Comparison of ENCODE assay signal across 8 mouse cellular contexts in the genomic region with DNA sequence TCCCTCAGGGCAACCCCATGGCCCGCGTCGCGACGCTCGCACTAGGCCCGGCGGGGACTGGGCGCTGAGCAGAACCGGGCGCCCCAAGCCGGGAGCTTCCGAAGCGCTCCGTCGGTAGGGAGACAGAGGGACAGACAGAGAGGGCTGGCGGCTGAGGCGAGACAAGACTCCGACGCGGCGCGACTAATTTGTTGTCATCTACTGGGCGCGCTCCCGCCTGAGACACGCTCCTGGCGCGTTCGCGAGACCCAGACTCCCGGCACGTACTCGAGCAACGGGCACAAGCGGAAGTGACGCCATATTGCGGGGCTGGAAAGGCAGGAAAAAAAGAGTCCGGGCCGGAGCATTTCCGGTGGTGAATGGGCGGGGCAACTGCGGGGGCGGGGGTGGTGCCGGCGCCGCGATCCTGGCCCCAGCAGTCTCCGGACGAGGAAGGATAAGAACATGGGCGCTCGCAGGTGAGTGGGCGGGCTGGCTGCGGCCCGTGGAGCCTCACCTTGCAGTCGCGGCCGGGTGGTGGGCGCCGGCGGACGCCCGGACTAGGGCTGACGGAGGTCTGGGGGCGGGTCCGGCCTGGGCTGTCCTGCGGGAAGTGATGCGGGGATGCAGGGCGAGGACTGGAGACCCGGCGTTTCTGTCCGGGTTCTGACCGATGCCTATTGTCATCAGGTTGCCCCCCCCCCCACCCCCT. TPM values are rescaled to one million over a fixed set of nuclear protein-coding genes. Genes with fewer than 3 reads are reported as not detected.
DNase-seq lines count a peak whose midpoint lies in the region; ATAC-seq and TF ChIP-seq lines count a peak whose summit lies in the region.

A gene (minus strand): TSS at position 211 of the 691 bp plus-strand sequence.

- peak within 1 kb of the TSS; percentile 95 for H3K9ac ChIP-seq in embryonic facial prominence, embryonic 13.5 days
- peak within 1 kb of the TSS; percentile 92 for H3K9ac ChIP-seq in limb, embryonic 12.5 days (replicated peaks)
- H3K9ac ChIP-seq in midbrain, embryonic 15.5 days = peak within 1 kb of the TSS; percentile 77

- DNase-seq in 3134 (ENCODE audit: extremely low read depth, insufficient read length, low spot score) = peak; percentile 90
- peak; percentile 97 to 98 for DNase-seq in adrenal gland, postnatal 36 days
- DNase-seq in heart, adult 18-20 months = peak; percentile 97 to 98
- DNase-seq in kidney, adult 2 months = peak; percentile 97
- peak; percentile 92 for DNase-seq in spleen, adult 2 months (ENCODE audit: low read depth in 1 of 2, low spot score in 2 of 2)

- no peak for TF ChIP-seq CTCF in kidney, adult 2 months (conservative IDR thresholded peaks at IDR 0.05; ENCODE audit: insufficient read depth, insufficient read length, low read depth, low read length)
- no peak for TF ChIP-seq CTCF in spleen, adult 2 months (IDR thresholded peaks at IDR 0.05; ENCODE audit: extremely low read depth, insufficient read depth, insufficient read length, insufficient replicate concordance)

- no peaks in the 10 kb centered on the region for H3K27me3 ChIP-seq in embryonic facial prominence, embryonic 13.5 days
- no peaks in the 10 kb centered on the region for H3K27me3 ChIP-seq in kidney, adult 2 months (replicated peaks; ENCODE audit: control insufficient read depth, insufficient read depth, low read length)
- no peaks in the 10 kb centered on the region for H3K27me3 ChIP-seq in limb, embryonic 12.5 days
- H3K27me3 ChIP-seq in midbrain, embryonic 15.5 days (replicated peaks) = no peaks in the 10 kb centered on the region
- H3K27me3 ChIP-seq in spleen, adult 2 months (ENCODE audit: control insufficient read depth, insufficient read depth, low read length) = no peaks in the 10 kb centered on the region

- no peak for TF ChIP-seq POLR2A in kidney, adult 2 months (IDR thresholded peaks at IDR 0.05; ENCODE audit: low read depth, low read length)
- TF ChIP-seq POLR2A in spleen, adult 2 months (IDR thresholded peaks at IDR 0.05; ENCODE audit: low read depth, low read length) = no peak

- H3K4me2 ChIP-seq in embryonic facial prominence, embryonic 13.5 days = peak within 1 kb of the TSS; percentile 88
- H3K4me2 ChIP-seq in limb, embryonic 12.5 days = peak within 1 kb of the TSS; percentile 81
- H3K4me2 ChIP-seq in midbrain, embryonic 15.5 days = peak within 1 kb of the TSS; percentile 86

- peak within 1 kb of the TSS; percentile 94 for H3K4me3 ChIP-seq in embryonic facial prominence, embryonic 13.5 days
- H3K4me3 ChIP-seq in kidney, adult 2 months (ENCODE audit: insufficient read depth, low read depth, low read length) = peak within 1 kb of the TSS; percentile 93
- H3K4me3 ChIP-seq in limb, embryonic 12.5 days (replicated peaks) = peak within 1 kb of the TSS; percentile 95
- H3K4me3 ChIP-seq in midbrain, embryonic 15.5 days = peak within 1 kb of the TSS; percentile 89
- H3K4me3 ChIP-seq in spleen, adult 2 months (ENCODE audit: extremely low read depth, insufficient read depth, insufficient read length) = peak within 1 kb of the TSS; percentile 94

- peak; percentile 83 for ATAC-seq in embryonic facial prominence, embryonic 13.5 days (ENCODE audit: insufficient number of reproducible peaks, insufficient read depth, low FRiP score, low TSS enrichment, low read depth)
- ATAC-seq in limb, embryonic 12.5 days (ENCODE audit: insufficient number of reproducible peaks, insufficient read depth, low FRiP score, low TSS enrichment, low read depth) = peak; percentile 87
- peak; percentile 92 for ATAC-seq in midbrain, embryonic 15.5 days (replicated peaks)

- H3K36me3 ChIP-seq in embryonic facial prominence, embryonic 13.5 days = peaks cover 11% of the 10 kb centered on the region
- no peaks in the 10 kb centered on the region for H3K36me3 ChIP-seq in kidney, adult 2 months (ENCODE audit: control insufficient read depth, insufficient read depth, low read length)
- peaks cover 24% of the 10 kb centered on the region for H3K36me3 ChIP-seq in limb, embryonic 12.5 days
- no peaks in the 10 kb centered on the region for H3K36me3 ChIP-seq in midbrain, embryonic 15.5 days (replicated peaks)
- H3K36me3 ChIP-seq in spleen, adult 2 months (ENCODE audit: control insufficient read depth, insufficient read depth, low read length) = peaks cover 3% of the 10 kb centered on the region

- peak within 1 kb of the TSS; percentile 91 for H3K27ac ChIP-seq in embryonic facial prominence, embryonic 13.5 days
- H3K27ac ChIP-seq in kidney, adult 2 months (ENCODE audit: insufficient read depth, low read depth, low read length) = peak within 1 kb of the TSS; percentile 71
- H3K27ac ChIP-seq in limb, embryonic 12.5 days = peak within 1 kb of the TSS; percentile 90
- peak within 1 kb of the TSS; percentile 96 for H3K27ac ChIP-seq in midbrain, embryonic 15.5 days
- H3K27ac ChIP-seq in spleen, adult 2 months (ENCODE audit: insufficient read depth, low read length) = peak within 1 kb of the TSS; percentile 89

- under 1% methylated on average over 73 of the region's 73 CpGs for WGBS in embryonic facial prominence, embryonic 13.5 days
- under 1% methylated on average over 73 of the region's 73 CpGs for WGBS in kidney, adult 2 months
- 0% methylated on average over 71 of the region's 73 CpGs for WGBS in limb, embryonic 12.5 days
- under 1% methylated on average over 70 of the region's 73 CpGs for WGBS in midbrain, embryonic 15.5 days
- under 1% methylated on average over 69 of the region's 73 CpGs for WGBS in spleen, adult 2 months

- H3K9me3 ChIP-seq in embryonic facial prominence, embryonic 13.5 days = no peaks in the 10 kb centered on the region
- no peaks in the 10 kb centered on the region for H3K9me3 ChIP-seq in limb, embryonic 12.5 days
- H3K9me3 ChIP-seq in midbrain, embryonic 15.5 days = no peaks in the 10 kb centered on the region

- H3K4me1 ChIP-seq in embryonic facial prominence, embryonic 13.5 days = peaks cover 28% of the 10 kb centered on the region
- peaks cover 7% of the 10 kb centered on the region; the same call in 1 of the 2 replicates for H3K4me1 ChIP-seq in kidney, adult 2 months (ENCODE audit: control insufficient read depth, insufficient read depth, low read length)
- peaks cover 30% of the 10 kb centered on the region for H3K4me1 ChIP-seq in limb, embryonic 12.5 days (replicated peaks)
- peaks cover 43% of the 10 kb centered on the region for H3K4me1 ChIP-seq in midbrain, embryonic 15.5 days
- H3K4me1 ChIP-seq in spleen, adult 2 months (ENCODE audit: control insufficient read depth, insufficient read depth, insufficient read length) = peaks cover 3% of the 10 kb centered on the region; the same call in 1 of the 2 replicates

RNA-seq across cellular contexts. Expression of the gene that starts here (rescaled TPM):
- total RNA-seq in adrenal gland, postnatal 36 days (2021) = 10 to 100 TPM; 26.2 to 29.8 TPM
- polyA plus RNA-seq in embryonic facial prominence, embryonic 13.5 days (2015; fragmentation: Nextera tagmentation; extraction: Ambion mirVana) = 12.8 and 13.0 TPM in 2 replicates
- 10 to 100 TPM; 17.0 to 17.4 TPM for total RNA-seq in heart, adult 18-20 months (2021)
- polyA plus RNA-seq in kidney, adult 2 months (2012; rRNA removed) = 16.5 and 16.6 TPM in 2 replicates
- polyA plus RNA-seq in limb, embryonic 12.5 days (2016; fragmentation: Nextera tagmentation; extraction: Ambion mirVana) = 16.1 and 16.7 TPM in 2 replicates
- 15.8 and 16.3 TPM in 2 replicates for polyA plus RNA-seq in midbrain, embryonic 15.5 days (2015; fragmentation: Nextera tagmentation; extraction: Ambion mirVana)
- polyA plus RNA-seq in spleen, adult 2 months (2012; rRNA removed) = 11.6 and 12.6 TPM in 2 replicates

Comparison
In these comparisons a context has a peak if more than half of its experiments do, and no peak if none do; other contexts are left out.
1. Peak in every context shown above with its lines: DNase-seq, ATAC-seq, H3K4me3 ChIP-seq and H3K27ac ChIP-seq.